ENCODE assay signal across 11 mouse cellular contexts in the genomic region with DNA sequence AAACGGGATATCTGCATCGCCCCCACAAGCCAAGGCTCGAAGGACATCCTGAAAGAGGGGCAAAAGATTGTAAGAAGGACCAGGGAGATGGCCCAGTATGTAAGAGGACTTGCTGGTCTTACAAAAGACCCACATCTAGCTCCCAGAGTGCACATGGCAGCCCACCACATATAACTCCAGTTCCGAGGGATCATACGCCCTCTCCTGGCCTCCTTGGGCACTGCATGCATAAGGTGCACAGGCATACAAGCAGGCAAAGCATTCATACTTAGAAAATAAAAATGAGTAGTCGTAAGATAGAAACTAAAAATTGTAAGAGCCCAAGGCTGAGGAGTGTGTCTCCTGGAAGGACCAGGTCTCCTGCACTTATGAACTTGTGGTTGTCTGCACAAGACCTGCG. TPM values are rescaled to one million over a fixed set of nuclear protein-coding genes. Genes with fewer than 3 reads are reported as not detected.
A peak's percentile ranks its signal among the peaks of the same experiment; 100 is the strongest.
DNase-seq lines count a peak whose midpoint lies in the region; ATAC-seq lines count a peak whose summit lies in the region.
"Had no signal": no experiment of that assay in that cellular context is flagged by ENCODE, and none has a peak within 500 bp of the region (broad histone marks: within the 10 kb centered on the region; RNA-seq: fewer than 3 reads in every experiment).

No protein-coding gene starts in this region.

- no peak for ATAC-seq in midbrain, embryonic 14.5 days (ENCODE audit: low FRiP score, low TSS enrichment)
- ATAC-seq in midbrain, embryonic 13.5 days = no peak
- ATAC-seq in neural tube, embryonic 11.5 days (ENCODE audit: insufficient read depth, low FRiP score, low TSS enrichment) = no peak

- H3K4me3 ChIP-seq in midbrain, embryonic 14.5 days (replicated peaks; ENCODE audit: low read depth, low read length) = no peak overlapping the region
- H3K4me3 ChIP-seq in midbrain, embryonic 13.5 days (replicated peaks) = no peak overlapping the region
- H3K4me3 ChIP-seq in neural tube, embryonic 11.5 days (ENCODE audit: low read depth, low read length) = no peak overlapping the region
- H3K4me3 ChIP-seq: heart, embryonic 13.5 days; limb, embryonic 12.5 days; myocyte had no signal

- H3K4me2 ChIP-seq in midbrain, embryonic 14.5 days (ENCODE audit: low read length) = no peak overlapping the region
- no peak overlapping the region for H3K4me2 ChIP-seq in midbrain, embryonic 13.5 days (replicated peaks)
- H3K4me2 ChIP-seq in neural tube, embryonic 11.5 days (ENCODE audit: low read depth) = no peak overlapping the region
- H3K4me2 ChIP-seq: heart, embryonic 13.5 days; limb, embryonic 12.5 days had no signal

- 66% methylated on average over 7 of the region's 7 CpGs for WGBS in midbrain, embryonic 14.5 days
- 61% methylated on average over 7 of the region's 7 CpGs for WGBS in midbrain, embryonic 13.5 days
- 69% methylated on average over 7 of the region's 7 CpGs for WGBS in neural tube, embryonic 11.5 days

- no peaks in the 10 kb centered on the region for H3K36me3 ChIP-seq in midbrain, embryonic 14.5 days (ENCODE audit: control insufficient read depth, insufficient read depth, low read length)
- no peaks in the 10 kb centered on the region for H3K36me3 ChIP-seq in midbrain, embryonic 13.5 days
- H3K36me3 ChIP-seq in neural tube, embryonic 11.5 days (ENCODE audit: control insufficient read depth, insufficient read depth, low read length) = no peaks in the 10 kb centered on the region
- H3K36me3 ChIP-seq: heart, embryonic 13.5 days; limb, embryonic 12.5 days had no signal

- H3K27ac ChIP-seq in midbrain, embryonic 14.5 days (replicated peaks; ENCODE audit: low read depth, low read length) = no peak overlapping the region
- no peak overlapping the region for H3K27ac ChIP-seq in midbrain, embryonic 13.5 days
- H3K27ac ChIP-seq in neural tube, embryonic 11.5 days (ENCODE audit: low read depth, low read length) = no peak overlapping the region
- H3K27ac ChIP-seq: heart, embryonic 13.5 days; limb, embryonic 12.5 days had no signal

- H3K27me3 ChIP-seq in midbrain, embryonic 14.5 days (ENCODE audit: control insufficient read depth, insufficient read depth, low read length) = no peaks in the 10 kb centered on the region
- H3K27me3 ChIP-seq in midbrain, embryonic 13.5 days = no peaks in the 10 kb centered on the region
- no peaks in the 10 kb centered on the region for H3K27me3 ChIP-seq in neural tube, embryonic 11.5 days (ENCODE audit: control insufficient read depth, insufficient read depth, low read length)

- no peak overlapping the region for H3K9ac ChIP-seq in midbrain, embryonic 14.5 days (replicated peaks; ENCODE audit: low read length)
- no peak overlapping the region for H3K9ac ChIP-seq in midbrain, embryonic 13.5 days (replicated peaks)
- H3K9ac ChIP-seq in neural tube, embryonic 11.5 days (ENCODE audit: low read length) = no peak overlapping the region
- H3K9ac ChIP-seq: heart, embryonic 13.5 days; limb, embryonic 12.5 days had no signal

- H3K4me1 ChIP-seq in midbrain, embryonic 14.5 days (ENCODE audit: control insufficient read depth, insufficient read depth, low read length) = no peaks in the 10 kb centered on the region
- no peaks in the 10 kb centered on the region for H3K4me1 ChIP-seq in midbrain, embryonic 13.5 days (replicated peaks)
- no peaks in the 10 kb centered on the region for H3K4me1 ChIP-seq in neural tube, embryonic 11.5 days (ENCODE audit: control insufficient read depth, insufficient read depth, low read length)
- H3K4me1 ChIP-seq: heart, embryonic 13.5 days; limb, embryonic 12.5 days had no signal

- no peaks in the 10 kb centered on the region for H3K9me3 ChIP-seq in midbrain, embryonic 14.5 days (ENCODE audit: control insufficient read depth, low read length)
- no peaks in the 10 kb centered on the region for H3K9me3 ChIP-seq in midbrain, embryonic 13.5 days
- no peaks in the 10 kb centered on the region for H3K9me3 ChIP-seq in neural tube, embryonic 11.5 days (ENCODE audit: control insufficient read depth, low read length)
- H3K9me3 ChIP-seq: heart, embryonic 13.5 days; limb, embryonic 12.5 days had no signal

- peak; percentile 13 for DNase-seq in heart, postnatal 4 days
- DNase-seq in heart, adult 11 months = no peak
- peak; percentile 37 for DNase-seq in midbrain, embryonic 14.5 days
- DNase-seq in cerebellum, adult 8-10 months = peak; percentile 48
- DNase-seq in neural tube, embryonic 11.5 days (ENCODE audit: low spot score) = peak; percentile 52
- no peak for DNase-seq in thymus, postnatal 0 days (ENCODE audit: low spot score)
- no peak for DNase-seq in layer of hippocampus, adult 9-10 months (ENCODE audit: low spot score)

RNA-seq across cellular contexts. Expression of a gene that starts 32.8 kb away (rescaled TPM):
- under 1 TPM; 0.29 to 0.59 TPM for total RNA-seq in heart, postnatal 4 days (2021)
- polyA plus RNA-seq in midbrain, embryonic 14.5 days (2014; fragmentation: Nextera tagmentation; extraction: Ambion mirVana) = 0.95 and 1.8 TPM in 2 replicates
- polyA plus RNA-seq in midbrain, embryonic 13.5 days (2015; fragmentation: Nextera tagmentation; extraction: Ambion mirVana) = 1.5 and 2.5 TPM in 2 replicates
- polyA plus RNA-seq in neural tube, embryonic 11.5 days (2014; fragmentation: Nextera tagmentation; extraction: Ambion mirVana) = 1.4 and 1.5 TPM in 2 replicates
- polyA plus RNA-seq in thymus, postnatal 0 days (2015; fragmentation: Nextera tagmentation; extraction: Ambion mirVana) = 1.0 TPM in 2 replicates
- polyA plus RNA-seq: myocyte had no signal

Comparison
In these comparisons a context has a peak if more than half of its experiments do, and no peak if none do; other contexts are left out.
1. DNase-seq: peak in heart, postnatal 4 days (single experiment), midbrain, embryonic 14.5 days (single experiment), cerebellum, adult 8-10 months (single experiment) and neural tube, embryonic 11.5 days (single experiment); none in heart, adult 11 months (single experiment), thymus, postnatal 0 days (single experiment) and layer of hippocampus, adult 9-10 months (single experiment).